Mouse (Mus musculus): ENCODE results near the gene Nr2f2. TPM values are rescaled to one million over a fixed set of nuclear protein-coding genes. Genes with fewer than 3 reads are reported as not detected.

Nr2f2 gene
- polyA plus RNA-seq, 1 experiment, result 22.5 TPM

- DNase-seq (ENCODE audit: low read depth, low spot score), result no peak
- WGBS, result 24% methylated on average over 9 of the region's 9 CpGs
These were observed 42.5 kb downstream of the Nr2f2 start for GRCm38 (mm10) chr7:70324041-70324440.

DNA sequence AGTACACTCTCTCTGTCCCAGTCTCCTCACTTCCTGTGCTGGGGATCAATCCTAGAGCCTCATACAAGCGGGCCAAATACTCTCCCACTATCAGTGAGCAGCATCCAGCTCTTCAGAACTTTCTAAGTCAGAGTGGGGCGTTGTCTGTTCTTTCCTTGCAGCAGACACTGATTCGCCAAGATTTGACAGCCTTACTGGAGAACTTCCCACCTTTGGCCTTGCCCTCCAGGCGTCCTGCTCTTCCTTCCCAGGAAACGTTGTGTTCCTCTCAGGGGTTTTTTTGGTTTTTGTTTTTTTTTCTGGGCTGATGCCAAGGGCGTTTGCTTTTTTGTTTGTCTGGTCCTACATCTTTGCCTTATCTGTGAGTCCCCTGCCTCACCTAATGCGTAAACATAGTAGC lies 60.8 kb downstream of the Nr2f2 start:
- 43% methylated on average over 7 of the region's 7 CpGs for WGBS
- DNase-seq (ENCODE audit: low read depth, low spot score), result no peak

DNA sequence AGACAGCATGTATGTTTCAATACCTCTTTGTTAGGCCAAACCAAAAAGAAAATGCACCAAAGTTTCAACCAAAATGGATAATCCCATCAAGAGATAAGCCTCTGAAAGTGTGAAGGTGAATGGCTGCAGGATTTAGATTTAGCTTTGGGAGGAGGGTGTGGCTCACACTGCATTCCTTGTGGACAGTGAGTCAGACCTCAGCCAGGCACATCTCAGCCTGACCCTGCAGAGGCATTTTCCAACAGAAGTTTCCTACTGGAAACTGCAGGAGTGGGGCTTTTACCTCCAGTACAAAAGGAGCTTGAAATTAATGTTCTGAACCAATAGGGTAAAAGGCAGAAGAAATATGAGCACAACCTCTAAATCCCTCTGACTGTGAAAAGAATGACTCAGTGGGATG lies 62.1 kb downstream of the Nr2f2 start:
- no peak for DNase-seq (ENCODE audit: low read depth, low spot score)
